Mouse (Mus musculus): ENCODE results near the gene Fam207a.

GRCm38 (mm10) chr10:77541864-77542666 lies 26.5 kb upstream of the Fam207a start:
- TF ChIP-seq GATA1 (IDR thresholded peaks at IDR 0.05; ENCODE audit: low read length) (no peak), TAL1 (IDR thresholded peaks at IDR 0.05; ENCODE audit: low read length) (no peak)
